Mouse (Mus musculus) lung, postnatal 0 days (tissue): Measurements from ENCODE around the gene Veph1.

ENCODE experiments used
- CTCF ChIP-seq: IDR thresholded peaks from 2 replicates; pipeline ENCODE4 v1.5.1; 2016; ENCODE audit warnings: antibody characterized with exemption, mild to moderate bottlenecking
- EP300 ChIP-seq: IDR thresholded peaks from 2 replicates; pipeline ENCODE4 v1.6.1; 2016; ENCODE audit warnings: antibody characterized with exemption, mild to moderate bottlenecking, control low read depth

DNA sequence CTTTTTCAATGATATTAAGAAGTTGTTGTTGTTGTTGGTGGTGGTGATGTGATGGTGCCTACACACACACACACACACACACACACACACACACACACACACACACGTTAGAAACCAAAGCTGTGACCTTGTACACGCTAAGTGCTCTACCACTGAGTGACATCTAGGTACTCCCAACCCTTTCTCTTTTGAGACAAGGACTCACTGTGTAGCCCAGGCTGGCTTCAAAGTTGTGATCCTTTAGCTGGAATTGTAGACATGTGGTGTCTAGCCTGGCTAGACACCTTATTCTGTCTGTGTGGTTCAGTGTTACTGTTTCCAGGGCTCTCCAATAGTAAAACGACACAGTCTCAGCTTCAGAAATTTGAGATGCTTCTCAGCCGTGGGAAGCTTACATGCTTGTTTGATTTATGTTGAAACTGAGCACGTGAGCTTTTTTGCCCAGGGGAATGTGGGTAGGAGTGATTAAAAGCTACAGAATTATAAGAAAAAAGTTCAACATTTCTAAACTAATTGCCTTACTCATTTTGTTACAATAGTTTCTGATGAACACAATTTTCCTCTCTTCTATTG, 272.3 kb downstream of the Veph1 start:
- TF ChIP-seq CTCF (no peak), EP300 (no peak)
